Mouse (Mus musculus): ENCODE data around the gene Llgl2.

The Llgl2 gene

GRCm38 (mm10) chr11:115876438-115876837, 52.6 kb downstream of the Llgl2 start:
- no peak for DNase-seq (ENCODE audit: low read depth, low spot score)

DNA sequence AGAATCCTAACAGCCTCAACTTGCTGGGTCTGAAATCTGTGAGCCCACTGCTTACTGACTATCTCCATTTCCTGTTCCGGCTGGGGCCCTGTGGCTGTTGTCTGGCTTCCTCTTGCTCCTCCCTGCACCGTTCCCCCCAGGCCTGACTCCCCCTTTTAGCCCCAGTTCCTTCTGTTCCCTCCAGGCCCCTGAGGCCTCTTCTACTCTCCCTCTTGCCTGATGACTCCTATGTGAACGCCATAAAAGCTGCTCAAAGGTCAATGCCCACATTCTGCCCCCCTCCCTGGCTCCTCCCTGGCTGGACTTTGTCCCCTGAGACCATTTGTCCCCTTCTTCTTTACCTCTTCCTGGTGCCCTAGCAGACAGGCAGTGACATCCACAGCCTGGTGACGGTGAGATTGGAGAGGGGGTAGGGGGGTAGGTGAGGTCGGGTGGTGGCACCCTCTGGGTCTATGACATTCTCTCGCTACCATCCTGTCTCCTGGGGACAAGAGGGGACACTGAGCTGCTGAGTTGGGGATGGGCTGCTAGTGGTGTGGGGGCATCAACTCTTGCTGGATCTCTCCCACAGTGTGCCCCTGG, 53.4 kb downstream of the Llgl2 start:
- no peak for DNase-seq (ENCODE audit: low read depth, low spot score)

DNA sequence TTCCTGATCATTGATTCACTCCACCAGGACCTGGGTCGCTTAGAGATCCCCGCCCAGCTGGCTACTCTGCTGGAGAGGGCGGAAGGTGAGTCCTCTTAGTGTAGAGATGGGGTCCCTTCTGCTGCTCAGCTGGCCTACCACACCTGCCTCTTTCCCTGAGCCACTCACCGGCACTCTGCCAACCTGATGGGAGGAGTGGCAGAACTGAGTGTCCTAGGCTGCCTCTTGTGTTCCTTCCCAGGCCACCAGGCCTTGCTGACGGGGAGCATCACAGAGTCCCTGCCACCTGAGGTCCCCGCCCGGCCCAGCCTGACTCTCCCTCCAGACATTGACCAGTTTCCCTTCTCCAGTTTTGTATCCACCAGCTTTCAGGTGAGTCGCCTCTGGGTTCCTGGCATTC, 54.2 kb downstream of the Llgl2 start:
- DNase-seq (ENCODE audit: low read depth, low spot score): no peak

DNA sequence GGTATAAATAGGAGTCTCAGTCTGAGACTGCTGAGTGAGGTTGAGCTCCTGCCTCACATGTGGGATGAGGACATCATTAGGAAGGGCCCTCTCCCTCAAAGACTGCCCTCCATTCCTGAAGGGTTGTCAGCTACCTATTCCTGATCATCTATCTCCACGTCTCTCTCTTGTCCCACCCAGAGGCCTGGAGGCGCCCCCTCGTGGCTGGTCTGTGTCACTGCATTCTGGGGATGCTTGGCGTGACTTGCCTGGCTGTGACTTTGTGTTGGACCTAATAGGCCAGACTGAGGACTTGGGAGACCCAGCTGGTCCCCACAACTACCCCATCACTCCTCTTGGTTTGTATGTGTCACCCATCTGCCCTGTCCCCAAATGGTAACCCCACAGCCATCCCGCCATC, 57.2 kb downstream of the Llgl2 start:
- DNase-seq (ENCODE audit: low read depth, low spot score): no peak

- no peak for DNase-seq (ENCODE audit: low read depth, low spot score)
Measured at GRCm38 (mm10) chr11:115883251-115883650, 59.4 kb downstream of the Llgl2 start.

DNA sequence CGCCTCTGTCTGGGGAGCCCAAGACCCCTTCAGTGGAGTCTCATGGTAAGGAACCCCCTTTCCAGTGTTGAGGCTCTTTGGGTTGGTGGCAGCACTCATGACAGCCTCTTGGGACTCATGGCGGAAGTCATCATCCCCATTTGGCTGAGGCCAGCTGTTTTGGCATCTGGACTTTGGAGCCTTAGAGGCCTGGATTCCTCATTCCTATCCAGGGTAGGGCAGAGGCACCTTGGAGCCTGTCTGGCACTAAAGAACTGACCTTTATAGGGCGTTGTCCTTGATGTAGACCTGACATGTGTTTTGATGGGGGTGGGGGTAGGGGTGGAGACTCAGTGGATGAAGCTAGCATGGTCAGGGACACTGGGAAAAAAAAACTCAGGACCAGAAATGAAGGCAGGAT, 60.5 kb downstream of the Llgl2 start:
- DNase-seq (ENCODE audit: low read depth, low spot score): no peak

GRCm38 (mm10) chr11:115885281-115885680, 61.4 kb downstream of the Llgl2 start:
- no peak for DNase-seq (ENCODE audit: low read depth, low spot score)

GRCm38 (mm10) chr11:115886446-115886845, 62.6 kb downstream of the Llgl2 start:
- DNase-seq (ENCODE audit: low read depth, low spot score): no peak

DNA sequence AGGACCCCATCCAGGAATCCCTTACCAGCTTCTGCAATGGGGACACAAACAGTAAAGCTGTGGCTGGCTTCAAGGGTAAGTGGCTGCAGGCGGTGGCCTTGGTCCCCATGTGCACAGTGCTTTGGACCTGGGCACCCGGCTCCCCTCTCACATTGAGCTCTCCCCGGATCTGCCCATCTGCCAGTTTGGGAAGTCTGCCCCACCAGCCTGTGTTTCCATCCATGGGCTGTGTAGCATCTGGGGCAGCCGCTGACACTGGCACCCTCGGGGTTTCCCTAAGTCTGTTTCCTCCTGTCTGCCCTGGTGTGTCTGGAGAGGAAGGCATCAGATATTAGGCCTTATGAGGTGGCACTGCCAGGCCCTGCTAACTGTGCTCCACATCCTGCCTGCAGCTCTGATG, 64.2 kb downstream of the Llgl2 start:
- DNase-seq (ENCODE audit: low read depth, low spot score): no peak

DNA sequence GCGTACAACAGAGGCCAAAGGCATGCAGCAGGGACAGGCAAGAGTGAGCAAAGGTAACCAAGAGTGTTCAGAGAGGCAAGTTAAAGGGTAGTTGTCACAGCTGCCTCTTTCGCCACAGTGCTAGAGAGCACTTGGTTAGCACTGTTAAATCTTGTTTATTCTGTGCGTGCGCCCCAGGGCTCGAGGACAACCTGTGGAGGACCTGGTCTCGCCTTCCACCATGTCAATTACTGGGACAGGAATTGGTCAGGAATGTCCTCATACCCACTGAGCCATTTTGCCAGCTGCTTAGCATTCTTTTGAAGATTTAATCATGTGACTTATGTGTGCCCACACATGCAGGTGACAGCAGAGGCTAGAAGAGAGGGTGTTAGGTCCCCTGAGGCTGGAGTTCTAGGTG, 65.3 kb downstream of the Llgl2 start:
- no peak for DNase-seq (ENCODE audit: low read depth, low spot score)

DNA sequence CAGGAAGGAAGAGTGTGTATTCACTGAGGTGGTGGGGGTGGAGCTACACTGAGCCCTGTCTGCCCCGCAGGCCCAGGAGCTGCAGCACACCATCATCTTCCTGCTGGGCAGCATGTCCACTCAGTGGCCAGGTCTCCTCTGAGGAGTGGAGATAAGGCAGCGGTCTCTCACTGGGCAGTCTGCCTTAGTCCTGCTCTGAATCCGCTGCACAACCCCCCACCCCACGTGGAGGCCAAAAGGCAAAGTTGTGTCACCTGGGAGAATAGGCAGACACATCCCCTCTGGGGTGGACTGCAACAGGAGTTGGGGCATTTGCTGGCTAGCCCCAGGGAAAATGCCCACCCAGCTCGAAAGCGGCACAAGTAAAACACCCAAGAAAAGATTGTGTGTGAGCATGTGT, 68.4 kb downstream of the Llgl2 start:
- no peak for DNase-seq (ENCODE audit: low read depth, low spot score)

DNA sequence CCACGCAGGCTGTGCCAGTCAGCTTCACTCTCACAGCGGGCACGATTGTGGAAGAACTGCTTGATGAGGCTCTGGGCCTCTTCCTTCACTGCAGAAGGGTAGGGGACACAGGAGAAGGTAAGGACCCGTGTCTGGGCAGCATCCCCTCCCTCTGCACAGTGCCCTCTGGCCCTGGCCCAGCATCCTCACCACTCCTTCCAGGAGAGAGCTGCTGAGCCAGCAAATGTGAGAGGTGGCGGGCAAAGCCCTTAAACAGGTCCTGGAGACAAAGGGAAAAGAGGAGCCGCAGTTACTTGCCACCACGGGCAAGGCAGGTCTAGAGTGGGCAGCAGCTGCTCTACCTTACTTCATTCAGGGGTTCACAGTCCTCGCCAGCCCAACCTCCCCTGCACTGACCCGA, 69.2 kb downstream of the Llgl2 start:
- DNase-seq (ENCODE audit: low read depth, low spot score): no peak

GRCm38 (mm10) chr11:115894755-115895520, 71.1 kb downstream of the Llgl2 start:
- DNase-seq (ENCODE audit: low read depth, low spot score): no peak

- no peak for DNase-seq (ENCODE audit: low read depth, low spot score)
Measured at GRCm38 (mm10) chr11:115898446-115898845, 74.6 kb downstream of the Llgl2 start.

DNA sequence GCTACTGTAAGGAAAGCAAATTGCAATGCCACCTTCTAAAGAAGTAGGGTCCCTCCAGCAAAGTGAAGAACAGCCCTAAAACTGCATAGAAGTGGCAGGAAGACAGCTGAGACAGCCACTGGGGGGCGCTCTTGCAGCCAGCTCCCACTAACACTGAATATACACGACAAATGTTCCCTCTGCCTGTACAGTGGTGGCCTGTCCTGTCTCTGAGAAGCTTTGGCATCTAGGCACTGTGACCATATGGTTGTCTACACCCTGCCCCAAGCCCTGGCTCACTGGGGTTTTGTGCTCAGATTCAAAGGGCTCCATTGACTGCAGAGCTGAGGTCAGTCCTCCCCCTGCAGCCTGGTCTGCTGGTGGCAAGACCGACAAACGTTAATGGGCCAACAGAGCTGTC, 75.0 kb downstream of the Llgl2 start:
- no peak for DNase-seq (ENCODE audit: low read depth, low spot score)

- DNase-seq (ENCODE audit: low read depth, low spot score): peak; percentile 68
Measured at GRCm38 (mm10) chr11:115899486-115900266, 75.8 kb downstream of the Llgl2 start, which contains the start of gene Smim5. Smim5 (plus strand) TSS chr11:115899966.

DNA sequence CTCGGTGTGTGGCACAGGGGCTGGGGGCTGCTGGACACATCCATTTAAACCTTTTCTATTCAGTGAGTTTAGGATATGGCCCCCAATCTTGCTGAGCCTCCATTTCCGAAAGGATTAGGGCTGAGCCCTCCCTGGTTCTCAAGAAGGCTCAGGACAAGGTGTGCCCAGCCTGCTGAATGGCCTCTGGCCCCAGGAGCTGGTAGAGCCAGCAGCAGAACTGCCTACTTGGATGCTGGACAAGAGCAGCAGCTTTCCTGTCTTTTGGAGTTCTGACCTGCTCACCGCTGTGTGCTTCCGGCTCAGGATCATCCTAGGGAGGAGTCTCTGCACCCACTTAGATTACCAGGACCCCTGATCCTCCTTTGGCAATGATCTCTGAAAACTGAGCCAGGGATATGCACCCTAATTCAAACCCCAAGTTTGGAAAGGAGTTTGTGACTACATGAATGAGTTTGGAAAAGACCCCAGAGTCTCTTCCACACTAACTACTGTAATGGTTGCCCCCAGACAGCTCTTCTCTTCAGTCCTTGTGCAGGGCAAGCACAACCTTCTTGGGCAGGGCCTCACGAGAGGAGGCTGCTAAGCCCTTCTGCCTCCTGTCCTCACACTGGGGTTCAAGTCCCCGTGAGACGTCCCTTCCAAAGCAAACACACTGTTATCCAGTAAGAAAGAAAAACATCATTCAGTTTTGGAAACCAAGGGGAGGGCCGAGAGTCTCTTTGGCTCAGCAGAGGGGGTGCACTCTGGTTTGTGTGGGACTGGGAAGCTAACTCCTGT, 76.9 kb downstream of the Llgl2 start:
- no peak for DNase-seq (ENCODE audit: low read depth, low spot score)

GRCm38 (mm10) chr11:115901338-115902161, 77.7 kb downstream of the Llgl2 start:
- DNase-seq (ENCODE audit: low read depth, low spot score): no peak

DNA sequence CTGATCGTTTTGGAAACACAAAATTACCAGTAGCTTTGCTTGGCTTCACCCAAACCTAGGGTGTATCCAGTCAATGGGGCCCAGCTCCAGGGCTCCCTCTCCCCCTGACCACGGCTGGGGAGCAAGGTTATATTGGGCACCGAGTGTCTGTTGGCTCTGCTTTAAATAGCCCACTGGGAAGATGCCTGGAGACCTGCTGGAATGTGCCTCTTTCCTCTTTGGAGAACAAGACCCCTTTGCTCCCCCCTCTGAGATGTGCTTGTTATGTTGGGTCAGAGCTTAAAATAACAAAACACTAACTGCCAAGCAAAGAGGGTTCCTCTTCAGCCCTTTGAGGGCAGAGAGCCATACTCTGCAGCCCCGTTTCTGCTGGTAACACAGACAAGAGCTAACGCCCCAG, 78.3 kb downstream of the Llgl2 start:
- DNase-seq (ENCODE audit: low read depth, low spot score): no peak

GRCm38 (mm10) chr11:115902831-115903230, 79.0 kb downstream of the Llgl2 start:
- no peak for DNase-seq (ENCODE audit: low read depth, low spot score)

Data from forelimb bud, embryonic 11.5 days (tissue).